Mouse (Mus musculus) CD4-positive helper T cell, adult 2 months (primary cell): ENCODE data around the gene Nubp1.

Experiments
- DNase-seq: peaks from one replicate; pipeline ENCODE4 v3.0.0-alpha.2; 2012; ENCODE audit warnings: low read depth, missing footprints, low spot score

The Nubp1 gene

GRCm38 (mm10) chr16:10416866-10417265, 5.1 kb downstream of the Nubp1 start:
- DNase-seq: peak; percentile 28

- DNase-seq: no peak
Observed at GRCm38 (mm10) chr16:10417723-10418259, 6.0 kb downstream of the Nubp1 start.

GRCm38 (mm10) chr16:10420447-10421054, 8.8 kb downstream of the Nubp1 start:
- DNase-seq: no peak

- DNase-seq: no peak
Observed at GRCm38 (mm10) chr16:10431911-10432310, 20.2 kb downstream of the Nubp1 start.

- DNase-seq: no peak
Observed at GRCm38 (mm10) chr16:10432387-10432786, 20.6 kb downstream of the Nubp1 start.

GRCm38 (mm10) chr16:10433344-10433743, 21.6 kb downstream of the Nubp1 start:
- DNase-seq: no peak

- DNase-seq: no peak
Observed at GRCm38 (mm10) chr16:10436166-10436565, 24.4 kb downstream of the Nubp1 start.

GRCm38 (mm10) chr16:10438055-10438454, 26.3 kb downstream of the Nubp1 start:
- DNase-seq: no peak

GRCm38 (mm10) chr16:10441328-10441727, 29.6 kb downstream of the Nubp1 start:
- no peak for DNase-seq

GRCm38 (mm10) chr16:10441761-10442160, 30.0 kb downstream of the Nubp1 start:
- DNase-seq: no peak

- DNase-seq: no peak
Observed at GRCm38 (mm10) chr16:10443723-10444122, 32.0 kb downstream of the Nubp1 start.

GRCm38 (mm10) chr16:10446573-10447263, 35.0 kb downstream of the Nubp1 start:
- DNase-seq: no peak

GRCm38 (mm10) chr16:10447264-10447594, 35.5 kb downstream of the Nubp1 start, which contains the start of gene Tvp23a:
Gene Tvp23a (minus strand): TSS chr16:10447362.
- DNase-seq: no peak

GRCm38 (mm10) chr16:10447781-10448180, 36.0 kb downstream of the Nubp1 start:
- DNase-seq: no peak

GRCm38 (mm10) chr16:10448931-10449330, 37.2 kb downstream of the Nubp1 start:
- no peak for DNase-seq

- no peak for DNase-seq
Observed at GRCm38 (mm10) chr16:10451906-10452305, 40.2 kb downstream of the Nubp1 start.

- no peak for DNase-seq
Observed at GRCm38 (mm10) chr16:10452445-10452896, 40.7 kb downstream of the Nubp1 start.

- DNase-seq: no peak
Observed at GRCm38 (mm10) chr16:10453872-10454582, 42.3 kb downstream of the Nubp1 start.

- no peak for DNase-seq
Observed at GRCm38 (mm10) chr16:10454583-10454974, 42.8 kb downstream of the Nubp1 start.

- DNase-seq: no peak
Observed at GRCm38 (mm10) chr16:10460188-10460587, 48.4 kb downstream of the Nubp1 start.

- DNase-seq: no peak
Observed at GRCm38 (mm10) chr16:10461178-10461577, 49.4 kb downstream of the Nubp1 start.

- no peak for DNase-seq
Observed at GRCm38 (mm10) chr16:10465011-10465681, 53.4 kb downstream of the Nubp1 start.
